Mouse (Mus musculus): ENCODE measurements around the gene Slc25a51. TPM values are rescaled to one million over a fixed set of nuclear protein-coding genes. Genes with fewer than 3 reads are reported as not detected.

Slc25a51 gene
- total RNA-seq (2012; rRNA removed) (43.8 and 47.6 TPM in 2 replicates), polyA plus RNA-seq (2012; ENCODE audit: insufficient read depth in 1 of 2, insufficient read length in 2 of 2, low read depth in 1 of 2, low replicate concordance in 2 of 2, missing spikeins in 1 of 2) (100 to 1,000 TPM in 1 of 2 experiments, 10 to 100 TPM in 1; 47.5 to 395 TPM)

DNA sequence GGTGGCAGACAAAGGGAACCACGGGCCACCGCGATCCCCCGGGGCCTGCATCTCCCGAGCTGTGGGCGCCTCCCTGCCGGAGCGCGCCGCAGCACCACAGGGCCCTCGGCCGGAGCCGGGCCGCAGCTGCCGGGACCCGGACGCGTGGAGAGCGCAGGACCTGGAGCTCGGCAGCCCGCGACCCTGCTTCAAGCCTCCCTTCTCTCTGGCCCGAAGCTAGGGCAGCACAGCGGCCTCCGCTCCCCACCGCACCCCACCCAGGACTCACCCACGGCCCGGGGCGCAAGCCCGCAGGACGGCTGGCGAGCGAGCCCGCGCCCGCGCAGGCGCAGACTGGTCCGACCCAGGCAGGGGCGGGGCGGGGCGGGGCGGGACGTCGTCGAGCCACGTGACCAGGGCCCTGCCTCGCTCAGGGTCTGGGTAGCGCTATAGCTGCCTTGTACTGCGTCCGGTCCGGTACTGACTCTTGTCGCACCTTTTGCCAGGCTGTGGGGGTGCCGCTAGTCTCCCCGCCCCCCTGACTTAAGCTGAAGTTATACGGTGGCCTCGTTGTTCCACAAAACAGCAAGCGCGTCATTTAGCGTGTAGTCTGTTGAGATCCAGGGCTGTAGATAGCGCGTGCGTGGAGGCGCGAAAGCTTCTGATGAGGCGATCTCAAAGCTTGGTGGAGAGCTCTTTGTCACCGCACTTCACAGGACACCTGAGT is at the start of gene Slc25a51:
Gene Slc25a51 (minus strand): TSS at position 340 of the 706 bp plus-strand sequence.
- Histone ChIP-seq H3K9me3 (replicated peaks; ENCODE audit: insufficient read depth, low read length) (no peaks in the 10 kb centered on the region), H3K9ac (ENCODE audit: control insufficient read depth, low read depth, low read length, poor library complexity, severe bottlenecking) (peak within 1 kb of the TSS; percentile 86), H3K4me1 (ENCODE audit: control insufficient read depth in 1 of 2, insufficient read depth in 2 of 2, low read length in 2 of 2) (peaks cover 8 to 23% of the 10 kb centered on the region in 2 experiments), H3K27me3 (ENCODE audit: control insufficient read depth in 1 of 2, insufficient read depth in 2 of 2, low read length in 2 of 2) (no peaks in the 10 kb centered on the region), H3K4me3 (ENCODE audit: control insufficient read depth in 1 of 2, insufficient read depth in 1 of 2, low read depth in 2 of 2, low read length in 2 of 2) (peak within 1 kb of the TSS; percentile 74 to 79), H3K36me3 (ENCODE audit: control insufficient read depth in 1 of 2, insufficient read depth in 2 of 2, low read length in 2 of 2) (peaks cover 3 to 25% of the 10 kb centered on the region in 2 experiments; a peak in 3 of 4 replicates), H3K27ac (ENCODE audit: control insufficient read depth, low read depth, low read length) (peak within 1 kb of the TSS; percentile 79), H3K79me2 (ENCODE audit: control insufficient read depth, insufficient read depth, low read length, poor library complexity) (peaks cover 21% of the 10 kb centered on the region)
- DNase-seq (ENCODE audit: low read depth, low spot score) = peak; percentile 97
- TF ChIP-seq KAT2A (conservative IDR thresholded peaks at IDR 0.05; ENCODE audit: low read depth, low read length) = peak; percentile 57; the same call in 1 of the 2 replicates
- no peak for TF ChIP-seq ZNF384 (IDR thresholded peaks at IDR 0.05; ENCODE audit: low read depth, low read length)
- peak; percentile 80 for TF ChIP-seq MXI1 (IDR thresholded peaks at IDR 0.05; ENCODE audit: low read depth, low read length)
- peak; percentile 96 for TF ChIP-seq SIN3A (IDR thresholded peaks at IDR 0.05; ENCODE audit: low read length)
- TF ChIP-seq CTCF (IDR thresholded peaks at IDR 0.05 in 2 of 3, conservative IDR thresholded peaks at IDR 0.05 in 1 of 3; ENCODE audit: control insufficient read depth in 1 of 3, insufficient read depth in 1 of 3, low read depth in 2 of 3, low read length in 3 of 3, poor library complexity in 1 of 3, severe bottlenecking in 1 of 3) = no peak
- TF ChIP-seq MEF2A (IDR thresholded peaks at IDR 0.05; ENCODE audit: extremely low read depth, insufficient replicate concordance, low read depth, low read length, poor library complexity, severe bottlenecking) = no peak
- TF ChIP-seq BHLHE40 (IDR thresholded peaks at IDR 0.05; ENCODE audit: borderline replicate concordance, low read depth, low read length) = no peak
- no peak for TF ChIP-seq TAL1 (IDR thresholded peaks at IDR 0.05; ENCODE audit: low read length)
- TF ChIP-seq MAX (IDR thresholded peaks at IDR 0.05; ENCODE audit: low read length) = peak; percentile 86
- TF ChIP-seq POLR2A (IDR thresholded peaks at IDR 0.05; ENCODE audit: control insufficient read depth in 1 of 2, insufficient read depth in 1 of 2, low read depth in 1 of 2, low read length in 2 of 2, poor library complexity in 1 of 2) = peak; percentile 79 to 92
- TF ChIP-seq POLR2AphosphoS5 (IDR thresholded peaks at IDR 0.05; ENCODE audit: borderline replicate concordance, low read depth, low read length) = no peak
- peak; percentile 74 for TF ChIP-seq ETS1 (IDR thresholded peaks at IDR 0.05; ENCODE audit: low read depth, low read length)
- TF ChIP-seq USF1 (IDR thresholded peaks at IDR 0.05; ENCODE audit: low read depth, low read length) = peak; percentile 95
- no peak for TF ChIP-seq MYB (IDR thresholded peaks at IDR 0.05; ENCODE audit: low read depth, low read length)
- TF ChIP-seq TCF12 (IDR thresholded peaks at IDR 0.05; ENCODE audit: low read depth, low read length) = peak; percentile 29
- TF ChIP-seq MAFK (IDR thresholded peaks at IDR 0.05; ENCODE audit: borderline replicate concordance, low read depth, low read length) = no peak
- TF ChIP-seq E2F4 (IDR thresholded peaks at IDR 0.05; ENCODE audit: borderline replicate concordance, low read depth, low read length) = peak; percentile 84; the same call in 1 of the 2 replicates
- no peak for TF ChIP-seq JUND (IDR thresholded peaks at IDR 0.05; ENCODE audit: low read depth, low read length)
- peak; percentile 78; the same call in 1 of the 2 replicates for TF ChIP-seq ZMIZ1 (IDR thresholded peaks at IDR 0.05; ENCODE audit: low read depth, low read length)
- peak; percentile 66; the same call in 1 of the 2 replicates for TF ChIP-seq POLR2AphosphoS2 (IDR thresholded peaks at IDR 0.05; ENCODE audit: low read length)
- TF ChIP-seq NELFE (IDR thresholded peaks at IDR 0.05; ENCODE audit: low read depth, low read length) = peak; percentile 94
- 0 out of 2 replicates have a peak, but pooled peaks have one; percentile 55 for TF ChIP-seq MAZ (IDR thresholded peaks at IDR 0.05; ENCODE audit: low read depth, low read length)
- TF ChIP-seq GATA1 (IDR thresholded peaks at IDR 0.05; ENCODE audit: low read depth, low read length) = peak; percentile 56
- TF ChIP-seq RCOR1 (IDR thresholded peaks at IDR 0.05; ENCODE audit: low read depth, low read length) = no peak
- TF ChIP-seq USF2 (IDR thresholded peaks at IDR 0.05; ENCODE audit: borderline replicate concordance in 1 of 2, insufficient read depth in 1 of 2, low read depth in 1 of 2, low read length in 2 of 2) = peak in 1 of 2 experiments; percentile 68; a peak in 2 of 4 replicates
- TF ChIP-seq ZC3H11A (IDR thresholded peaks at IDR 0.05; ENCODE audit: low read depth, low read length) = no peak
- peak; percentile 48; the same call in 1 of the 2 replicates for TF ChIP-seq TBP (IDR thresholded peaks at IDR 0.05; ENCODE audit: low read depth, low read length)
- TF ChIP-seq CHD2 (IDR thresholded peaks at IDR 0.05; ENCODE audit: low read length) = no peak
- no peak; the same call in 1 of the 2 replicates for TF ChIP-seq ELF1 (IDR thresholded peaks at IDR 0.05; ENCODE audit: low read depth, low read length)
- TF ChIP-seq HCFC1 (IDR thresholded peaks at IDR 0.05; ENCODE audit: low read depth, low read length) = peak; percentile 87
- peak; percentile 83 for TF ChIP-seq MYC (IDR thresholded peaks at IDR 0.05; ENCODE audit: low read depth, low read length)
- no peak for TF ChIP-seq ZKSCAN1 (IDR thresholded peaks at IDR 0.05; ENCODE audit: low read depth, low read length)
- peak in 1 of 2 experiments; percentile 40; a peak in 1 of 4 replicates for TF ChIP-seq EP300 (IDR thresholded peaks at IDR 0.05; ENCODE audit: low read depth in 1 of 2, low read length in 2 of 2)
- TF ChIP-seq SMC3 (IDR thresholded peaks at IDR 0.05; ENCODE audit: low read depth, low read length) = no peak
- no peak for TF ChIP-seq GABPA (IDR thresholded peaks at IDR 0.05; ENCODE audit: low read depth, low read length)

All from MEL (cell line).